In the genomic region with DNA sequence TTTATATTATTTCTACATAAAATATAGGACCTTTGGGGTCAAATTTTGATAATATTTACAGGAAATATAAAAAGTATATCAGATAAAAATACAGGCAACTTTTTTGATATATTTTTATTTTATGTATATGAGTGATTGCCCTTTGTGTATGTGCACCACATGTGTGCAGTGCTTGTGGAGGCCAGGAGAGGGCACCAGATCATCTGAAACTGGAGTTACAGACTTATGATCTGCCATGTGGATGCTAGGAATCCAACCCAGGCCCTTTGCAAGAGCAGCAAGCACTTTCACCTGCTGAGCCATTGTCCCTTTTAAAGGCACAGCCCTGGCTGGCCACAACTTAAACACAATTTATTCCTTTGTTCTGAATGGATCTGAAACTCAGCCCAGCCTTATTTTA, we compare ENCODE assay signal across 21 mouse cellular contexts.
"Had no signal": no experiment of that assay in that cellular context is flagged by ENCODE, and none has a peak within 500 bp of the region (broad histone marks: within the 10 kb centered on the region; RNA-seq: fewer than 3 reads in every experiment).

No protein-coding gene starts in this region.

- H3K36me3 ChIP-seq: limb, embryonic 10.5 days; limb, embryonic 13.5 days; liver, embryonic 12.5 days; liver, embryonic 15.5 days; lung, embryonic 15.5 days; midbrain, embryonic 10.5 days; midbrain, embryonic 13.5 days; neural tube, embryonic 12.5 days; neural tube, embryonic 15.5 days had no signal

- H3K4me2 ChIP-seq: limb, embryonic 13.5 days; liver, embryonic 12.5 days; liver, embryonic 15.5 days; lung, embryonic 15.5 days; midbrain, embryonic 13.5 days; neural tube, embryonic 12.5 days; neural tube, embryonic 15.5 days had no signal

- H3K27me3 ChIP-seq: limb, embryonic 13.5 days; liver, embryonic 12.5 days; liver, embryonic 15.5 days; lung, embryonic 15.5 days; midbrain, embryonic 13.5 days; neural tube, embryonic 12.5 days; neural tube, embryonic 15.5 days had no signal

- H3K9ac ChIP-seq: limb, embryonic 13.5 days; liver, embryonic 12.5 days; liver, embryonic 15.5 days; lung, embryonic 15.5 days; midbrain, embryonic 13.5 days; neural tube, embryonic 12.5 days; neural tube, embryonic 15.5 days had no signal

- DNase-seq: kidney, adult 8-10 months; kidney, postnatal 25 days; liver; lung, adult 18-20 months; lung, postnatal 10 days; lung, postnatal 36 days; right cerebral cortex, adult 18-20 months; right cerebral cortex, postnatal 14 days; right cerebral cortex, postnatal 4 days; thymus, postnatal 25 days had no signal

- H3K4me3 ChIP-seq: limb, embryonic 10.5 days; limb, embryonic 13.5 days; liver, embryonic 12.5 days; liver, embryonic 15.5 days; lung, embryonic 15.5 days; megakaryocyte, embryonic 14.5 days; midbrain, embryonic 10.5 days; midbrain, embryonic 13.5 days; neural tube, embryonic 12.5 days; neural tube, embryonic 15.5 days had no signal

- H3K4me1 ChIP-seq: limb, embryonic 13.5 days; liver, embryonic 12.5 days; liver, embryonic 15.5 days; megakaryocyte, embryonic 14.5 days; neural tube, embryonic 12.5 days; neural tube, embryonic 15.5 days had no signal

- ATAC-seq: intestine, embryonic 16.5 days; liver, embryonic 12.5 days; midbrain, embryonic 13.5 days had no signal

- H3K27ac ChIP-seq: limb, embryonic 10.5 days; limb, embryonic 13.5 days; liver, embryonic 12.5 days; liver, embryonic 15.5 days; lung, embryonic 15.5 days; midbrain, embryonic 10.5 days; midbrain, embryonic 13.5 days; neural tube, embryonic 12.5 days; neural tube, embryonic 15.5 days had no signal

- H3K9me3 ChIP-seq: limb, embryonic 10.5 days; liver, embryonic 15.5 days; lung, embryonic 15.5 days; midbrain, embryonic 10.5 days; midbrain, embryonic 13.5 days; neural tube, embryonic 15.5 days had no signal
